Mouse (Mus musculus) MEL (cell line): ENCODE data around the gene Rtel1.

Experiments used
- CTCF ChIP-seq, 3 experiments: IDR thresholded peaks in 2 of 3; conservative IDR thresholded peaks in 1 of 3; 2 replicates each; pipeline ENCODE4 v1.5.1; 2011 to 2012; ENCODE audit warnings: low read length in 3 of 3, low read depth in 2 of 3, mild to moderate bottlenecking in 2 of 3, improper control_type of control experiment in 1 of 3, inconsistent platforms in 1 of 3, mixed read lengths in 1 of 3, moderate library complexity in 1 of 3; ENCODE audit not compliant: control insufficient read depth in 1 of 3, insufficient read depth in 1 of 3, poor library complexity in 1 of 3, severe bottlenecking in 1 of 3
- POLR2A ChIP-seq, 2 experiments: IDR thresholded peaks; 2 replicates each; pipeline ENCODE4 v1.6.1; 2011 to 2012; ENCODE audit warnings: low read length in 2 of 2, mild to moderate bottlenecking in 2 of 2, control low read depth in 1 of 2, improper control_type of control experiment in 1 of 2, low read depth in 1 of 2, moderate library complexity in 1 of 2; ENCODE audit not compliant: control insufficient read depth in 1 of 2, insufficient read depth in 1 of 2, poor library complexity in 1 of 2
- SIN3A ChIP-seq: IDR thresholded peaks from 2 replicates; pipeline ENCODE4 v1.6.1; 2012; ENCODE audit warnings: low read length, improper control_type of control experiment, inconsistent platforms
- SMC3 ChIP-seq: IDR thresholded peaks from 2 replicates; pipeline ENCODE4 v1.6.1; 2011; ENCODE audit warnings: low read depth, low read length, improper control_type of control experiment
- USF2 ChIP-seq, 2 experiments: IDR thresholded peaks; 2 replicates each; pipeline ENCODE4 v1.6.1; 2011 to 2012; ENCODE audit warnings: improper control_type of control experiment in 2 of 2, low read length in 2 of 2, borderline replicate concordance in 1 of 2, inconsistent platforms in 1 of 2, low read depth in 1 of 2, mild to moderate bottlenecking in 1 of 2; ENCODE audit not compliant: insufficient read depth in 1 of 2

DNA sequence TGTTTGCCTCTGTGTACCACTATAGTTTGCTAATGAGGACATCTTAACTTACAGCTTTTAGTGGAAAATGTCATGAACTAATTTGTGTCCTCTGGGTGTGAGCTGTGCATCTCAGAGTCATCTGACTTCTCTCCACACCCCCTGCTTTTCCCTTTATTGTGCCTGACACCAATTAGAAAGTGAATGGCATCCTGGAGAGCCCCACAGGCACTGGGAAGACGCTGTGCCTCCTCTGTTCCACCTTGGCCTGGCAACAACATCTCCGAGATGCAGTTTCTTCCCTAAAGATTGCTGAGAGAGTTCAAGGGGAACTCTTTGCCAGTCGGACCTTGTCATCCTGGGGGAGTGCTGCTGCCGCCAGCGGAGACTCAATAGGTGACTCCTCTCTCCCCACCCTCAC is 2.6 kb downstream of the Rtel1 start:
- no peak for TF ChIP-seq CTCF (IDR thresholded peaks at IDR 0.05 in 2 of 3, conservative IDR thresholded peaks at IDR 0.05 in 1 of 3; ENCODE audit: control insufficient read depth in 1 of 3, insufficient read depth in 1 of 3, low read depth in 2 of 3, low read length in 3 of 3, poor library complexity in 1 of 3, severe bottlenecking in 1 of 3)
- TF ChIP-seq POLR2A (IDR thresholded peaks at IDR 0.05; ENCODE audit: control insufficient read depth in 1 of 2, insufficient read depth in 1 of 2, low read depth in 1 of 2, low read length in 2 of 2, poor library complexity in 1 of 2) = no peak
- no peak for TF ChIP-seq SIN3A
- TF ChIP-seq SMC3 = no peak
- TF ChIP-seq USF2 (IDR thresholded peaks at IDR 0.05; ENCODE audit: borderline replicate concordance in 1 of 2, insufficient read depth in 1 of 2, low read depth in 1 of 2, low read length in 2 of 2) = no peak
